Mouse (Mus musculus) G1E (cell line): ENCODE results near the gene Slc4a3. TPM values are rescaled to one million over a fixed set of nuclear protein-coding genes. Genes with fewer than 3 reads are reported as not detected.

ENCODE experiments used
- ATAC-seq: 2 replicates; pipeline ENCODE4 v1.8.0; 2016; ENCODE audit warnings: mild to moderate bottlenecking; ENCODE audit not compliant: insufficient number of reproducible peaks, poor library complexity, low FRiP score, severe bottlenecking; ENCODE audit errors: extremely low read depth
- DNase-seq: peaks from one replicate; pipeline ENCODE4 v3.0.0; 2012; ENCODE audit warnings: low spot score
- H3K27me3 ChIP-seq: 2 replicates; pipeline ENCODE4 v1.6.1; 2012; ENCODE audit warnings: mild to moderate bottlenecking, low read length, inconsistent platforms; ENCODE audit not compliant: insufficient read depth
- H3K36me3 ChIP-seq: replicated peaks from 2 replicates; pipeline ENCODE3; 2012; ENCODE audit warnings: mild to moderate bottlenecking, inconsistent platforms
- H3K4me1 ChIP-seq: 2 replicates; pipeline ENCODE4 v1.6.1; 2012; ENCODE audit warnings: low read depth, low read length, inconsistent platforms, mixed read lengths; ENCODE audit not compliant: insufficient read depth
- H3K4me3 ChIP-seq: 2 replicates; pipeline ENCODE4 v1.5.1; 2012; ENCODE audit warnings: low read depth, mild to moderate bottlenecking, inconsistent platforms, low read length, moderate library complexity, mixed read lengths
- H3K9me3 ChIP-seq: replicated peaks from 2 replicates; pipeline ENCODE4 v1.6.1; 2012; ENCODE audit warnings: inconsistent platforms
- CTCF ChIP-seq: IDR thresholded peaks from 2 replicates; pipeline ENCODE4 v1.5.1; 2012; ENCODE audit warnings: low read depth, low read length, inconsistent platforms, mixed read lengths
- GATA1 ChIP-seq: IDR thresholded peaks from 2 replicates; pipeline ENCODE4 v1.6.1; 2012; ENCODE audit warnings: borderline replicate concordance, low read length, inconsistent platforms, mixed read lengths
- GATA2 ChIP-seq: IDR thresholded peaks from 2 replicates; pipeline ENCODE4 v1.6.1; 2012; ENCODE audit warnings: low read depth, low read length, inconsistent platforms, borderline replicate concordance
- POLR2AphosphoS5 ChIP-seq: IDR thresholded peaks from 2 replicates; pipeline ENCODE4 v1.6.1; 2012; ENCODE audit warnings: low read depth, low read length, inconsistent platforms; ENCODE audit not compliant: insufficient replicate concordance
- TAL1 ChIP-seq: conservative IDR thresholded peaks from 2 replicates; pipeline ENCODE4 v1.6.1; 2012; ENCODE audit warnings: low read depth, low read length, inconsistent platforms, mixed read lengths
- polyA plus RNA-seq: library from polyadenylated mRNA; stranded (reverse); fragments of >175 nt; gene quantifications from 2 replicates; pipeline ENCODE4 v1.2.3, GENCODE M21; 2012
- total RNA-seq, 2 experiments: library from RNA; stranded (forward) in 1 of 2; stranded (reverse) in 1 of 2; fragments of 200-1000 nt in 1 of 2; fragments of >200 nt in 1 of 2; fragmentation: Nextera tagmentation in 1 of 2; gene quantifications; 2 replicates each; pipeline ENCODE4 v1.2.3; 2014 to 2017

Gene Slc4a3
- total and polyA plus RNA-seq, 3 experiments: 0.05 TPM; not detected in 2

GRCm38 (mm10) chr1:75537587-75537986, 8.5 kb upstream of the Slc4a3 start:
- H3K27me3 ChIP-seq: no peaks in the 10 kb centered on the region
- peaks cover 49% of the 10 kb centered on the region for H3K36me3 ChIP-seq
- no peaks in the 10 kb centered on the region for H3K4me1 ChIP-seq
- no peak for TF ChIP-seq CTCF
- no peak for TF ChIP-seq TAL1
- no peak for TF ChIP-seq GATA2
- no peak for TF ChIP-seq GATA1
- TF ChIP-seq POLR2AphosphoS5: no peak
- no peak for ATAC-seq
- DNase-seq: no peak
- H3K9me3 ChIP-seq: no peaks in the 10 kb centered on the region
- no peak overlapping the region for H3K4me3 ChIP-seq

GRCm38 (mm10) chr1:75538597-75539190, 7.4 kb upstream of the Slc4a3 start:
- H3K36me3 ChIP-seq: peaks cover 38% of the 10 kb centered on the region
- TF ChIP-seq TAL1: no peak

GRCm38 (mm10) chr1:75541496-75541895, 4.6 kb upstream of the Slc4a3 start:
- ATAC-seq (no peak), DNase-seq (no peak)
- no peaks in the 10 kb centered on the region for H3K4me1 ChIP-seq
- peaks cover 3% of the 10 kb centered on the region; the same call in 1 of the 2 replicates for H3K27me3 ChIP-seq
- H3K9me3 ChIP-seq: no peaks in the 10 kb centered on the region
- H3K4me3 ChIP-seq: no peak overlapping the region
- no peak for TF ChIP-seq CTCF
- TF ChIP-seq GATA1: no peak
- TF ChIP-seq GATA2: no peak
- TF ChIP-seq POLR2AphosphoS5: no peak
- no peak for TF ChIP-seq TAL1
- H3K36me3 ChIP-seq: peaks cover 11% of the 10 kb centered on the region

More at GRCm38 (mm10) chr1:75538597-75539190, 7.4 kb upstream of the Slc4a3 start:
- Histone ChIP-seq H3K4me3 (no peak overlapping the region), H3K9me3 (no peaks in the 10 kb centered on the region), H3K4me1 (no peaks in the 10 kb centered on the region), H3K27me3 (no peaks in the 10 kb centered on the region)
- no peak for ATAC-seq
- DNase-seq: no peak

- DNase-seq (no peak), ATAC-seq (no peak)
- Histone ChIP-seq H3K4me3 (no peak overlapping the region), H3K9me3 (no peaks in the 10 kb centered on the region), H3K4me1 (no peaks in the 10 kb centered on the region; the same call in 1 of the 2 replicates), H3K36me3 (no peaks in the 10 kb centered on the region), H3K27me3 (peaks cover 6% of the 10 kb centered on the region; the same call in 1 of the 2 replicates)
- TF ChIP-seq POLR2AphosphoS5: no peak
- TF ChIP-seq CTCF: no peak
- no peak for TF ChIP-seq GATA1
- TF ChIP-seq GATA2: no peak
- TF ChIP-seq TAL1: no peak
Measured at GRCm38 (mm10) chr1:75544351-75544750, 1.7 kb upstream of the Slc4a3 start.

- Histone ChIP-seq H3K27me3 (peaks cover 10% of the 10 kb centered on the region; the same call in 1 of the 2 replicates), H3K4me3 (peak overlapping the region; percentile 2; the same call in 1 of the 2 replicates), H3K9me3 (no peaks in the 10 kb centered on the region), H3K4me1 (no peaks in the 10 kb centered on the region; the same call in 1 of the 2 replicates), H3K36me3 (no peaks in the 10 kb centered on the region)
- ATAC-seq: no peak
- DNase-seq: no peak
- TF ChIP-seq POLR2AphosphoS5: no peak
- TF ChIP-seq CTCF: no peak
- no peak for TF ChIP-seq GATA2
- no peak for TF ChIP-seq GATA1
- no peak for TF ChIP-seq TAL1
Measured at GRCm38 (mm10) chr1:75547351-75547750, 1.3 kb downstream of the Slc4a3 start.

GRCm38 (mm10) chr1:75548083-75548482, 2.0 kb downstream of the Slc4a3 start:
- no peaks in the 10 kb centered on the region for H3K9me3 ChIP-seq
- no peaks in the 10 kb centered on the region for H3K36me3 ChIP-seq
- peaks cover 10% of the 10 kb centered on the region; the same call in 1 of the 2 replicates for H3K27me3 ChIP-seq
- H3K4me1 ChIP-seq: no peaks in the 10 kb centered on the region; the same call in 1 of the 2 replicates
- DNase-seq: no peak
- no peak for ATAC-seq
- H3K4me3 ChIP-seq: no peak overlapping the region
- TF ChIP-seq CTCF: no peak
- TF ChIP-seq POLR2AphosphoS5: no peak
- no peak for TF ChIP-seq GATA2
- no peak for TF ChIP-seq GATA1
- no peak for TF ChIP-seq TAL1

GRCm38 (mm10) chr1:75548871-75549270, 2.8 kb downstream of the Slc4a3 start:
- H3K36me3 ChIP-seq: no peaks in the 10 kb centered on the region
- TF ChIP-seq TAL1 (no peak), CTCF (no peak), GATA2 (no peak), GATA1 (no peak), POLR2AphosphoS5 (no peak)
- no peak for DNase-seq
- H3K4me3 ChIP-seq: no peak overlapping the region
- peaks cover 10% of the 10 kb centered on the region; the same call in 1 of the 2 replicates for H3K27me3 ChIP-seq
- no peaks in the 10 kb centered on the region; the same call in 1 of the 2 replicates for H3K4me1 ChIP-seq
- H3K9me3 ChIP-seq: no peaks in the 10 kb centered on the region
- ATAC-seq: no peak
